Mouse (Mus musculus) thymus, adult 2 months (tissue): ENCODE data around the gene Gm4894.

Experiments used
- CTCF ChIP-seq: fragments of 200-500 bp; IDR thresholded peaks from 2 replicates; pipeline ENCODE4 v1.5.1; 2012; ENCODE audit warnings: mild to moderate bottlenecking, control low read depth, low read length, moderate library complexity, borderline replicate concordance; ENCODE audit not compliant: control insufficient read depth, poor library complexity, insufficient read depth; ENCODE audit errors: extremely low read depth
- POLR2A ChIP-seq: fragments of 200-500 bp; IDR thresholded peaks from 2 replicates; pipeline ENCODE4 v1.6.1; 2012; ENCODE audit warnings: mild to moderate bottlenecking, low read length, control low read depth, moderate library complexity; ENCODE audit not compliant: control insufficient read depth, poor library complexity, insufficient read depth; ENCODE audit errors: extremely low read depth

DNA sequence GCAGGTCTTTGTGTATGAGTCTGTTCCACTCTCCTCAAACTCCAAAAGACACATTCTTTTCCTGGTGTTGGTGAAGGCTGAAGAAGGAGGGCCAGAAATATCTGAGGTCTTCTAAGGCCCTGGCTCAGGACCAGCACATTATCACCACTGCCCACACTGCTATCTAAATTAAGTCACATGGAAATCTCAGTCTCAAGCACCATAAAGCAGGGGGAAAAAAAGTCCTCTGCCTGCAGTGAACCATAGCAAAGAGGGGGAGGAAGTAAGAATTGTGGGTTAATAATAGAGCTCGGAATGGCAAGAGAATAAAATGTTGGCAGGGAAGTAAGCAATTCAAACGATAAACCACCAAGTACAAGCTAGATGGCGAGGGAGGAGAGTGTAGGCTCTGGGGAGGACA lies 57.2 kb downstream of the Gm4894 start:
- TF ChIP-seq CTCF (no peak), POLR2A (no peak)
